Mouse (Mus musculus): ENCODE results near the gene Meaf6.
A peak's percentile ranks its signal among the peaks of the same experiment; 100 is the strongest.

- peak; percentile 72 for TF ChIP-seq CTCF (IDR thresholded peaks at IDR 0.05; ENCODE audit: insufficient read depth, low read length)
- no peak for TF ChIP-seq POLR2A (IDR thresholded peaks at IDR 0.05; ENCODE audit: borderline replicate concordance, extremely low read depth, low read depth, low read length)
These were observed 47.5 kb downstream of the Meaf6 start for GRCm38 (mm10) chr4:125132394-125132793.
